Mouse (Mus musculus): ENCODE results near the gene Il2rg.
A peak's percentile ranks its signal among the peaks of the same experiment; 100 is the strongest.

Il2rg gene

DNA sequence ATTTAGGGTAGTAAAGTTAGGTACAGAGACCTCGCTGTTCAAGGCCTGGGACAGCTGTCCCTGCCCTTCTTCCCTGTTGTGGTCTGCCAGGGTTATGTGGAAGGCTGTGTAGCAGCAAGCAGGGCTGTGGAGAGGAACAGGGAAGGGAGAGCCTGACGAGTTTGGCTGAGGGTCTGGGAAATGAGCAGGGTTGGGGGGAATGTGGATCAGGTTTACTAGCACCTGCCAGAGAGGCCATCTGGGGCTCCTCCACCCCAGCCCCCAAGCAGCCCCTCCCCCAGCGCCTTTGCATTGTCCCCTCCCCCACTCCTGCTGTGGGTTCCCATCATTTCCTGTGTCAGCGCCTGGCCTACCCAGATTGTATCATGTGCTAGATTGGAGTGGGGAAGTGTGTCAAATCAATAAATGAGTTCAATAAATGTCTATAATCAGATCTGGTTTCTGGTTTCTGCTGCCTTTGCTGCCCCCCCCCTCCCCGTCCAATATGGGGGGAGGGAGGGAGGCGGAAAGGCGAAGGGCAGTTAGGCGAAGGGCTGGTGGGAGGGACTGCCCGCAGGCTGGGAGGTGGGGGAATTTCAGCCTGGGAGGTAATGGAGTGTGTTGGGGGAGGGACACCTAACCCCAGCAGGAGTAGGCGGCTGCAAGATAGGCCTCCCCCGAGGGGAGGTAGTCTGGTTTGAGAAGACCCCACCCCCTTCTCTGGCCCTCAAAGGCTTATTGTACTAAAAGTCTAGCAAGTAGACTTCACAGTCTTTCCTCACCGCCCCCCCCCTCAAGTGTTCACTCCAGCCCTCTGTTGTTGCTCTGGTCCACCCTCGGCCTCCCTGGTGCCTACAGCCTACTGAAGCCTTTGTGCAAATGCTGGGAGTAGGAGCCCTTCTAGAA, 7.4 kb downstream of the Il2rg start:
- no peak for DNase-seq (ENCODE audit: low read depth, low spot score)

DNA sequence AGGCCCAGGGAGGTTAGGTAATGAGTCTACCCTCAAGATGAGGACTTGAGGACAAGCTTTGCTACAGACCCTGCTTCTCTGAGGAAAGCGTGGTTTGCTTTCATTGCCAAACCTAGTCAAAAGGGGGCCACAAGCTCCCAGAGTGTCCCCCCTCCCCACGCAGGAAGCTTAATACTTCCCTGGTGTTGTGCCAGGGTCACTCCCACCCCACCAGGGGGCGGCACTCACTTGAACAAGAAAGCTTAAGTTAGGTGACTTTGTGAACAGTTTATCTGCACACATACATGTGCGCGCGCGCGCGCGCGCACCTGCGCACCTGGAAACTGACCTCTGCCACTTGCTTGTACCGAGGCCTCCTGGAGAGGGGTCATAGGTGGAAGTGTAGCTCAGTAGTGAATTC, 11.5 kb downstream of the Il2rg start:
- no peak for DNase-seq (ENCODE audit: low read depth, low spot score)

DNA sequence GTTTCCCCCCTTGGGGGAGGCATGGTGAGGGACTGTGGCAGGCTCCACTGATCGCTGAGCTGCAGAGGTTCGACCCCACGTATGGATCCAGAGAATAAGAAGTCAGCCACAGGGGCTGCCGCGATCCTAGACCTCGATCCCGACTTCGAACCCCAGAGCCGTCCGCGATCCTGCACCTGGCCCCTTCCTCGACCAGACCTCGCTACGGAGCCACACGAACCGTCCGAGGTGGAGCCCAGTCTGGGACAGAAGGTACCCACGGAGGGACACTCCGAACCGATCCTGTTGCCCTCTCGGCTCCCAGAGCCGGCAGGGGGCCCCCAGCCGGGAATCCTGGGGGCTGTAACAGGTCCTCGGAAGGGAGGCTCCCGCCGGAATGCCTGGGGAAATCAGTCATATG, 13.3 kb downstream of the Il2rg start:
- no peak for DNase-seq (ENCODE audit: low read depth, low spot score)

DNA sequence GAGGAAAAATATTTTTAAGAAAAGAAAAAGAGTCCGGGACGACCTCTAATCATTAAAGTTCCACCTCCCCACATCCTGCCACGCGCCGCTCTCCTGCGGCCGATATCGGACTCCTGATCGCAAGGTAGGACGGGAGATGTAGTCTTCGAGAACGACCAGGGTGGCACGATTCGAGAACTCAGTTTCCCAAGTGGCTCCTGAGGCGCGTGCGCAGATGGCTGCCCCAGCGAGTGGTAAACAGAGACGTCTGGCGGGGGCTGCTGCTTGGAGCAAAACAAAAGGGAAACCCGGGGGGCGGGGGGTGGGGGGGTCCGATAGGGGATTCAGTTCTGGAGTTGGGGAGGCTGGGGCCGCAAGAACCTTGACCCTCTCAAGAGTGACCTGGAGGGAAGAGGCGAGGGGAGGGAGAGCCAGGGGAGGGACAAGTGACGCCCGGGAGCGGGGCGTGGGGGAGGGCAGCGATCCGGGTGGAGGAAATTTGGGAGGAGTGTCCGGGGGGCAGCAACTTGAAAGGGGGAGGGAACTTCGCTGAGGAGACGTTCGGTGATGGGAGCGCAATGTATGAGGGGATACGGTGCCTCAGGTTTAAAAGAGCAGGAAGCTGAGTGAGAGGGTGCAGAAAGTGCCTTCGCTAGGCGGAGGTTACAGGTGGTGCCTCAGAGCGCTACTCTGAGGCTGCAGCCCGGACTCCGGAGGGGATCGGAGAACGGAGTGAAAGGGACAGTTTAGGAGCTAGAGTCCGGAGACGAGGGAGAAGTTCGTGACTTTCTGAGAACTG, 13.9 kb downstream of the Il2rg start, which contains the start of gene Foxo4:
Foxo4 (plus strand) TSS at position 577 of the 778 bp plus-strand sequence.
- DNase-seq (ENCODE audit: low read depth, low spot score), result peak; percentile 60

DNA sequence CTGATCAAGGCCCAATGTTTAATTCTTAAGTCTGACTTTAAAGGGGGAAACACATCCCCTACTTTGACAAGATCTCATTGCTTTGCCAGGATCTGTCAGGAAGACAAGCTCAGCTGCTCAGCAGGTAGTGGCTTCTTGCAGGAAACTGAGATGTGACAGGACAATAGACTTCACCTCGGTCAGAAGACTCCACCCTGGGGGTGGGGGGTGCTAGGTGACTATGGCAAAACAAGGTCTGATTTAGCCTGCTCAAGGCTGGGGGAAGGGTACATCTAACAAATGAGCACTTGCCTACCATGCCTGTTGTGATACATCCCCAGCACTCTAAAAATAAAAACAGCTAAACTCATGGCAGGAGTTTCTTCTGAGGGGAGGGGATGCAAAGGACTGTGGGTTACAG, 23.0 kb downstream of the Il2rg start:
- DNase-seq (ENCODE audit: low read depth, low spot score), result no peak

DNA sequence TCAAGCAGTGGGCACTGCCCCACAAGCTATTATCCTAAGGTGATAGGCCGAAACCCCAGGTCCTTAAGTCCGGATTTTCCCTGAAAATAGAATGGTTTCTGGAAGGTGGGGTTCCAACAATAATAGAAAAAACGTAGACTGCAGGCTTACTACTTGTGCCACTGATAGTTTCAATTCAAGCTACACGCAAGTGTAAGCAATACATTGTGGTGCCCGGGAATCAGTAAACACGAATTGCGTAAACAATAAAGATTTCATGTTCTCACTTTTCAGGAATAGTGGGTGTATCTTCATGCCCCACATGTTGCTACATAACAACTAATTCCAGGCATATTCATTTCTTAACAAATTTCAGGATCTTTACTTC, 45.3 kb downstream of the Il2rg start:
- no peak for DNase-seq (ENCODE audit: low read depth, low spot score)

DNA sequence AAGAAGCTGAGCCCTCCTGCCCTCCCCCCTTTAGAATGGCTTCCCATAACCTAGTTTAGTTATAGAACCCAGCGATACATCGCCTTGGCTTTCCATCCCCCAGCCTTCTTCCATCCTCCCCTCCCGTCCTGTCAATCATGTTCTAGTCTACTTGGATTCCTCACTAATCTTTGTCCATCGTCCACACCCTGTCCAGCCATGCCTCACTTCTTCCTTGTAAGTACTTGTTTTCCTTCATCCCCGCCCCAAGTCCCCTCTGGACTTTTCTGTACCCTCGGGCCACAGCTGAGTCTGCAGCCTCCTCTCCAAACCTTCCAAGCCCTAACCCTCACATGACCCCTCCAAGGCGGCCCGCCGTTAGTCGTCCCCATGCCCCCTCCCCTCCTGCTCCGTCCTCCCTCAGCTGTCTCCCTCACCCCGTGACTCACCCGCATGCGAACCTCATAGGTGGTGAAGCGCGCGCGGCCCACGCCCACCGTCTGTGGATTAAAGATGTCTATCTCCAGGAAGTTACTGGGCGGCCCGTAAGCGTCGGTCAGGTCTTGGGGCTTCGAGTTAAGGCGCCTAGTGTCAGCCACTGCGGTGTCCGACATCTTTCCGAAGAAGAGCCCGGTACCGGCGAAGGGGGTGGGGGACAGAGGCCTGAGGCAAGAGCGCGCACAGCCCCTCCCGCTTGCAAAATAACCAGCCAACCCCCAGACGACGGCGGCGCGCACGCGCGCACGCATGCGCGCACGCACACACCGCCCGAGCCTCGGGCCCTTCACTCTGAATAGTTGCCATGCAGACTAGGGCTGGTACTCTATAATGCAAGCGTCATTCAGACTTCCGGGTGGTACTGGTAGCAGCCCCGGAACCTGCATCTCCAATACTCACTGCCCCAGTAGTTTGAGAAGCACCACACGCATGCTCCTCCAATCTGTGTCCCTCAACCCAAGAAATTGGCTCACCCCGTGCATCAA, 45.9 kb downstream of the Il2rg start, which contains the start of gene Snx12:
Snx12 (minus strand) TSS at position 730 of the 962 bp plus-strand sequence.
- peak; percentile 73 for DNase-seq (ENCODE audit: low read depth, low spot score)

All from WW6 (cell line).